Mouse (Mus musculus) mesoderm, embryonic 11.5 days (tissue): Measurements from ENCODE around the gene Pxdc1.

Source experiments
- DNase-seq: peaks from one replicate; pipeline ENCODE4 v3.0.0-alpha.2; 2012; ENCODE audit warnings: low read depth, low spot score

Gene Pxdc1

GRCm38 (mm10) chr13:34596797-34597196, 56.5 kb downstream of the Pxdc1 start:
- no peak for DNase-seq
